Mouse (Mus musculus): ENCODE results near the gene Fcgr2b.

GRCm38 (mm10) chr1:170976447-170976846 is at the start of gene Fcgr2b:
- no peak for TF ChIP-seq HCFC1 (IDR thresholded peaks at IDR 0.05; ENCODE audit: low read depth, low read length)
- no peak for TF ChIP-seq GABPA (IDR thresholded peaks at IDR 0.05; ENCODE audit: low read depth, low read length)
- TF ChIP-seq EP300 (IDR thresholded peaks at IDR 0.05; ENCODE audit: low read depth in 1 of 2, low read length in 2 of 2), result no peak
- TF ChIP-seq CTCF (IDR thresholded peaks at IDR 0.05 in 2 of 3, conservative IDR thresholded peaks at IDR 0.05 in 1 of 3; ENCODE audit: control insufficient read depth in 1 of 3, insufficient read depth in 1 of 3, low read depth in 2 of 3, low read length in 3 of 3, poor library complexity in 1 of 3, severe bottlenecking in 1 of 3), result no peak

All from MEL (cell line).